Mouse (Mus musculus) midbrain, embryonic 11.5 days (tissue): ENCODE results near the gene Ttc25. TPM values are rescaled to one million over a fixed set of nuclear protein-coding genes. Genes with fewer than 3 reads are reported as not detected.
A peak's percentile ranks its signal among the peaks of the same experiment; 100 is the strongest.
"Not testable (repeated sequence)": the region's sequence is repeated elsewhere in the genome, so short reads cannot be mapped to it uniquely, and the experiment has no call there.

ENCODE experiments used
- ATAC-seq: fragments of 200-750 bp; cut with Nextera tagmentation; 2 replicates; pipeline ENCODE4 v1.8.0; 2017; ENCODE audit warnings: moderate TSS enrichment, moderate library complexity; ENCODE audit not compliant: low FRiP score
- DNase-seq: peaks from one replicate; pipeline ENCODE4 v3.0.0; 2015; ENCODE audit warnings: low spot score; ENCODE audit errors: missing footprints
- H3K27ac ChIP-seq: fragments of 300-500 bp; sonication (generic); 2 replicates; pipeline ENCODE4 v1.5.1; 2014; ENCODE audit warnings: low read depth, low read length
- H3K27me3 ChIP-seq: fragments of 300-500 bp; sonication (generic); 2 replicates; pipeline ENCODE4 v1.6.1; 2014; ENCODE audit warnings: mild to moderate bottlenecking, low read length, moderate library complexity, mixed read lengths; ENCODE audit not compliant: control insufficient read depth, insufficient read depth
- H3K36me3 ChIP-seq: fragments of 300-500 bp; sonication (generic); 2 replicates; pipeline ENCODE4 v1.6.1; 2014; ENCODE audit warnings: mild to moderate bottlenecking, low read length, moderate library complexity, mixed read lengths; ENCODE audit not compliant: control insufficient read depth, insufficient read depth
- H3K4me1 ChIP-seq: fragments of 300-500 bp; sonication (generic); 2 replicates; pipeline ENCODE4 v1.6.1; 2014; ENCODE audit warnings: low read length; ENCODE audit not compliant: control insufficient read depth, insufficient read depth
- H3K4me2 ChIP-seq: fragments of 300-500 bp; sonication (generic); 2 replicates; pipeline ENCODE4 v1.6.1; 2014; ENCODE audit warnings: mild to moderate bottlenecking, moderate library complexity
- H3K4me3 ChIP-seq: fragments of 300-500 bp; sonication (generic); 2 replicates; pipeline ENCODE4 v1.5.1; 2014; ENCODE audit warnings: low read depth, low read length
- H3K9ac ChIP-seq: fragments of 300-500 bp; sonication (generic); 2 replicates; pipeline ENCODE4 v1.6.1; 2014; ENCODE audit warnings: low read length
- H3K9me3 ChIP-seq: fragments of 300-500 bp; sonication (generic); 2 replicates; pipeline ENCODE4 v1.6.1; 2016; ENCODE audit warnings: low read length; ENCODE audit not compliant: control insufficient read depth
- WGBS: fragments of 180-500 bp; shearing (Covaris S2); extraction: QIAGEN DNeasy Blood & Tissue Kit; methylation state at CpG from one replicate; pipeline ENCODE4 v1.1.7; 2014; 5-methylcytosine and 5-hydroxymethylcytosine counted together
- polyA plus RNA-seq: library from polyadenylated mRNA; unstranded; fragments of >200 nt; fragmentation: Nextera tagmentation; extraction: Ambion mirVana; gene quantifications from 2 replicates; pipeline ENCODE4 v1.2.1, GENCODE M21; 2014

Gene Ttc25
- polyA plus RNA-seq, 1 experiment from 2014 or later = 1.8 TPM

DNA sequence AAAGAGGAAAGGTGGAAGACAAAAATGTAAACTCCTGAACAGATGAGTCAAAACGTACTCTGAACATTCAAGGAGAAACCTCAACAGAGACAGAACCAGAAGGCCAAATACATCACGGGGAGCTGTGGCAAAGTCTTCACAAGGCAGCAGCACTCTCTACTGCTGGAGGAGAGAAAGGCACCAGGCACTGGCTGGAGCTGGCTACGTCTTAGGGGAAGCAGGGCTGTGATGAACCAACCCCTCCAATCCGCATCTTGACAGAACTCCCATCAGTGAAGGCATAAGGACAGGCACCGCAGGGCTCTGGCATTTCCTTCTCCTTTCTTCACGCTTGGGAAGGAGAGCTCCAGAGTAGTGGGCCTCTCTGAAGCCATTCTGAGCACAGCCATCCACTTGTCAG, 66.2 kb downstream of the Ttc25 start:
- WGBS = 88% methylated on average over 6 of the region's 6 CpGs
- Histone ChIP-seq H3K4me1 (no peaks in the 10 kb centered on the region), H3K4me3 (no peak overlapping the region), H3K27ac (no peak overlapping the region), H3K9me3 (no peaks in the 10 kb centered on the region), H3K36me3 (peaks cover 4% of the 10 kb centered on the region), H3K9ac (no peak overlapping the region), H3K27me3 (no peaks in the 10 kb centered on the region), H3K4me2 (no peak overlapping the region)
- DNase-seq = no peak
- ATAC-seq = no peak

DNA sequence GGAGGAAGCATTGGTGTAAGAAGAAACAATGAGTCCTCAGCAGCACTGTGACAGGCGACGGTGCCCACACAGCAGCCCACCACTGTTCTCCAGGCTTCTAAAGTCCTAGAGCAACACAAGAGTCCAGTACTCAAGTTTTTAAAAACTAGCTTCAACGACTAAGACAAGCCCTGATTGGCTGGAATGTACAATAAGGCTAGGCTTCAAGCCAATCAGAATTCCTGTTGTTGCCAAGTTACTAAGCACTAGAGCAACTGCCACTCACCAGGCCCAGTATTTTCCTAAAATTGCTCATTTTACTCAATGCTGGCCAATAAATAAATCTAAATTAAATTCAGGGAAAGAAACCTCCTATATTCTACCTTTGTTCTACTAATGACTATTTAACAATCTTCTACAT, 67.8 kb downstream of the Ttc25 start:
- DNase-seq = no peak
- no peak overlapping the region for H3K27ac ChIP-seq
- no peak for ATAC-seq
- peaks cover 7% of the 10 kb centered on the region for H3K4me1 ChIP-seq
- H3K4me3 ChIP-seq = no peak overlapping the region
- H3K9ac ChIP-seq = no peak overlapping the region
- WGBS = 94% methylated on average over 3 of the region's 3 CpGs
- H3K4me2 ChIP-seq = no peak overlapping the region
- no peaks in the 10 kb centered on the region for H3K27me3 ChIP-seq
- H3K9me3 ChIP-seq = no peaks in the 10 kb centered on the region
- H3K36me3 ChIP-seq = peaks cover 4% of the 10 kb centered on the region

GRCm38 (mm10) chr11:100616332-100616731, 70.9 kb downstream of the Ttc25 start:
- H3K27me3 ChIP-seq = no peaks in the 10 kb centered on the region
- no peak overlapping the region for H3K4me3 ChIP-seq
- peaks cover 14% of the 10 kb centered on the region for H3K4me1 ChIP-seq
- WGBS = 90% methylated on average over 5 of the region's 5 CpGs
- H3K9me3 ChIP-seq = no peaks in the 10 kb centered on the region
- no peak for DNase-seq
- H3K27ac ChIP-seq = no peak overlapping the region
- H3K9ac ChIP-seq = no peak overlapping the region
- H3K4me2 ChIP-seq = no peak overlapping the region
- H3K36me3 ChIP-seq = peaks cover 4% of the 10 kb centered on the region
- no peak for ATAC-seq

- not testable (repeated sequence) for H3K9me3 ChIP-seq, H3K27ac ChIP-seq, H3K27me3 ChIP-seq, ATAC-seq, H3K4me2 ChIP-seq, DNase-seq, H3K4me3 ChIP-seq, H3K36me3 ChIP-seq, H3K9ac ChIP-seq
- peaks cover 14% of the 10 kb centered on the region for H3K4me1 ChIP-seq
- WGBS = 92% methylated on average over 7 of the region's 7 CpGs
Measured at GRCm38 (mm10) chr11:100616836-100617235, 71.4 kb downstream of the Ttc25 start.

GRCm38 (mm10) chr11:100617480-100617879, 72.1 kb downstream of the Ttc25 start:
- Histone ChIP-seq H3K9me3 (no peaks in the 10 kb centered on the region), H3K4me3 (no peak overlapping the region), H3K27me3 (no peaks in the 10 kb centered on the region), H3K4me1 (peaks cover 14% of the 10 kb centered on the region), H3K36me3 (peaks cover 4% of the 10 kb centered on the region), H3K4me2 (no peak overlapping the region), H3K9ac (no peak overlapping the region), H3K27ac (no peak overlapping the region)
- ATAC-seq (no peak), DNase-seq (no peak)
- WGBS = 92% methylated on average over 4 of the region's 4 CpGs

DNA sequence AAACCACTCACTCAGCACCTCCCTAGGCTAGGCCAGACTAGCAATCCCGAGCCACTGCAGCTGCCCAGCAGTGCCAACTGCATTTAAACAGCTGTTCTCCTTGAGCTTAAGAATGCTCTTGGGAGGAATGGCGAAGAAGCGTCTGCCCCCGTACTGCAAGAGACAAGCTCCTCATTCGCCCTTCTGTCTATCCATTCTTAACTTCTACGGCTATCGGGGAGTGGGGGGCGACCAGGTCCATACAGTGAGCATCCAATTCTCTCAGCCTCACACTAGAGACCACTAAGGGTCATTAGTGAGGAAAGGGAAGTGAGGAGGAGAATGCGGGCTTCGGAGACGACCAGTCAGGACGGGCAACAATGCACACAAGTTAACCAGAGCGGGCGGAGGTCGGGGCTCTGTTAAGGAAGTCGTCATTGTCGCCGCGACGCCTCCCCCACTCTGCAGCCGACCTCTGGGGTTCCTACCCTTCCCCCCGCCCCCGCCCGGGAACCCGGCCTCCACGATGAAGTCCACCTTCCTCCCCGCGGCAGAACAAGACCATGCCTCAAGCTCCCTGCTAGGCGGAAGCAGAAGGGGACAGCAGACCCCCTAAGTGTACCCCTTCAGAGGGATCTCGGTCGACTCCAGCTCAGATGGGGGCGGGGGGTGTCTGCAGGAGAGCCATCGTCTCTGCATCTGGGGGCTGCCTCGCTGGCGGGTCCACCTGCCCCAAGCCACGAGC, 73.5 kb downstream of the Ttc25 start, which contains the start of gene Nkiras2:
Gene Nkiras2, plus strand, starts transcription at position 484 of the 724 bp plus-strand sequence.
- DNase-seq (peak; percentile 95), ATAC-seq (peak; percentile 73)
- Histone ChIP-seq H3K4me3 (peak within 1 kb of the TSS; percentile 91), H3K27me3 (no peaks in the 10 kb centered on the region), H3K4me1 (peaks cover 20% of the 10 kb centered on the region), H3K9me3 (no peaks in the 10 kb centered on the region), H3K4me2 (peak within 1 kb of the TSS; percentile 84), H3K36me3 (peaks cover 4% of the 10 kb centered on the region), H3K27ac (peak within 1 kb of the TSS; percentile 70), H3K9ac (peak within 1 kb of the TSS; percentile 96)
- WGBS = under 1% methylated on average over 36 of the region's 36 CpGs

DNA sequence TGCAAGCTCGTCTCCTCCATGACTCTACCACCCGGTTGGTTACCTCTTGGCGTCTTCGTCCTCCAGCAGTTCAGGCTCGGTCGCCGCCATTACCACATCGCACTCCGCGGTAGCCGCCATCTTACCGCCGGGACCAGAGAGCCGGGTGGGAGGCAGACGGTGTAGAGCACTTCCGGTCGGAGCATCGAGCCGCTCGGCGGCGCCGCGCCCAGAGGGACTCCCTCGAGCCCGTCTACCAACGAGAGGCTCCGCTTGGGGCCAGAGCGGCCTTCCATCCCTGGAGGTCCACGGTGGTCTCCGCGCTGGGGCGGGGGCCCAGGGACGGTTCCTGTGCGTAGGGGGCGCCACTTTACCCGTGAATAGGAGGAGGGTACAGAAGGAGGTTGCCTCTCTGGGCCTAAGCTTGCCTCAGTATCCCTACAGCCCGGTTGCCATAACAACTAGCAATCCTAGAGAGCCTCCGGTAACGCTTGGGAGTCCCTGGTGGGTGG, 74.1 kb downstream of the Ttc25 start:
- ATAC-seq = peak; percentile 97
- Histone ChIP-seq H3K4me2 (peak overlapping the region; percentile 84), H3K9ac (peak overlapping the region; percentile 96), H3K4me3 (peak overlapping the region; percentile 91), H3K27ac (peak overlapping the region; percentile 70), H3K36me3 (peaks cover 4% of the 10 kb centered on the region), H3K9me3 (no peaks in the 10 kb centered on the region), H3K4me1 (peaks cover 22% of the 10 kb centered on the region), H3K27me3 (no peaks in the 10 kb centered on the region)
- 0% methylated on average over 40 of the region's 40 CpGs for WGBS
- peak; percentile 99 for DNase-seq

- Histone ChIP-seq H3K4me2 (peak within 1 kb of the TSS; percentile 84), H3K36me3 (peaks cover 4% of the 10 kb centered on the region), H3K4me1 (peaks cover 22% of the 10 kb centered on the region), H3K27me3 (no peaks in the 10 kb centered on the region), H3K9ac (peak within 1 kb of the TSS; percentile 96), H3K4me3 (peak within 1 kb of the TSS; percentile 91), H3K9me3 (no peaks in the 10 kb centered on the region), H3K27ac (peak within 1 kb of the TSS; percentile 70)
- DNase-seq = no peak
- WGBS = 3% methylated on average over 11 of the region's 11 CpGs
- no peak for ATAC-seq
Measured at GRCm38 (mm10) chr11:100619982-100620381, 74.6 kb downstream of the Ttc25 start, which contains the start of gene Dnajc7. Dnajc7 (minus strand) TSS chr11:100620168.
